Mouse (Mus musculus) CD4-positive, CD25-positive, alpha-beta regulatory T cell, adult 4 months (primary cell): ENCODE results near the gene Iqgap2. TPM values are rescaled to one million over a fixed set of nuclear protein-coding genes. Genes with fewer than 3 reads are reported as not detected.
A peak's percentile ranks its signal among the peaks of the same experiment; 100 is the strongest.

Experiments used
- ATAC-seq: one replicate; pipeline ENCODE4 v1.8.0; 2017
- polyA plus RNA-seq, 2 experiments: library from polyadenylated mRNA; unstranded; fragments of 100-300 nt; shearing (Covaris generic); gene quantifications; one replicate each; pipeline ENCODE4 v1.2.1; 2017

The Iqgap2 gene
- polyA plus RNA-seq, 2 experiments from 2014 or later: 14.2 to 14.7 TPM

GRCm38 (mm10) chr13:95703376-95703775 is 188.3 kb downstream of the Iqgap2 start:
- no peak for ATAC-seq

- ATAC-seq: no peak
Observed at GRCm38 (mm10) chr13:95697874-95698273, 193.8 kb downstream of the Iqgap2 start.

DNA sequence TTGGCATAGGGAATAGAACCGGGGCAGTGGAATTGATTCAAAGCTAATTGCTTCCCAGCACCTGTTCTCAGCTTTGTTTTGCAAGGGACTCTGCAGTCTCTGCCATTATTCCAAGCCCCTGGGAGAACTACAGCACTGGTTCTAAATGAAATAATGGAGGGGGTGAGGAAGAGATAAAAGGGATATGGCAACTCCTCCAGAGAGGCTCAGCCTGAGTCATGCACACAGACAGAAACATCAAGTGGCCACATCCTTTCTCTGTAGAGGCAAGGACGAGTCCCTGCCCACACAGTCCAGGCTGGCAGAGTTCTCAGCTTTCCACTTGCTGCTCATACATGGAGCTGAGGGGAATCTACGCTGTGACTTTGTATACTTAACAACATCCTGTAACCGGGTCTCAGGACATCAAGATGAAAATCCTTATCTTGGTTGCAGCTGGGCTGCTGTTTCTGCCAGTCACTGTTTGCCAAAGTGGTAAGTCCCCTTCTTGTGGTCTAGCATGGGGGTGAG is 195.0 kb downstream of the Iqgap2 start, which contains the start of gene F2rl2:
F2rl2 (plus strand) TSS at position 200 of the 510 bp plus-strand sequence.
- ATAC-seq: peak; percentile 89

- no peak for ATAC-seq
Observed at GRCm38 (mm10) chr13:95696120-95696653, 195.5 kb downstream of the Iqgap2 start.

GRCm38 (mm10) chr13:95692201-95692600 is 199.5 kb downstream of the Iqgap2 start:
- ATAC-seq: no peak

GRCm38 (mm10) chr13:95688576-95688975 is 203.1 kb downstream of the Iqgap2 start:
- no peak for ATAC-seq

GRCm38 (mm10) chr13:95685736-95686135 is 206.0 kb downstream of the Iqgap2 start:
- peak; percentile 88 for ATAC-seq

DNA sequence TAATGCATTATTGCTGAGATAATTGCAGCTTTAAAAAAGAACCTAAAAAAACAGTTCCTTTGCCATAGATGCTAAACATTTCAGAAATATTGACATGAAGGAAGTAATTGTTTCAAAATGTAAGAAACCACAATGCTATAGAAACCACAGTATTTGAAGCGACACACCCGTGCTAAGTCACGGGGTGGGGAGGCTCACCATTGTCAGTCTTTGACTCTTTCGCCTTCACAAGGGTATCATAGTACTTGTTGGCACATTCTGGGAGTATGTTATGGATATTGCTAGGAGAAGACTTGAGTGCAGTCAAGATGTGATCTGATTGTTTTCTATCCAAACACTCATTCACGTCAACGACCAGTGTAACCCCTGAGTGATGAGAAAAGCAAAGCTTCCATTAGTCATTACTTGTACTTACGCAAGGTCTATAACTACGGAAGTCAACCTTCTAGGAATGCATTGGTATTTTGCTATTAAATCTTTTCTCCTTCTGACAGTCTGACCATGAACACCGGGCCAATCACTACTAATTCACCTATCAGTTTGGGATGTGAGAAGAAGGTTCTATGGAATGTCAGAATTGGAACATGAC is 207.0 kb downstream of the Iqgap2 start:
- peak; percentile 16 for ATAC-seq

- ATAC-seq: no peak
Observed at GRCm38 (mm10) chr13:95679491-95679941, 212.2 kb downstream of the Iqgap2 start.

DNA sequence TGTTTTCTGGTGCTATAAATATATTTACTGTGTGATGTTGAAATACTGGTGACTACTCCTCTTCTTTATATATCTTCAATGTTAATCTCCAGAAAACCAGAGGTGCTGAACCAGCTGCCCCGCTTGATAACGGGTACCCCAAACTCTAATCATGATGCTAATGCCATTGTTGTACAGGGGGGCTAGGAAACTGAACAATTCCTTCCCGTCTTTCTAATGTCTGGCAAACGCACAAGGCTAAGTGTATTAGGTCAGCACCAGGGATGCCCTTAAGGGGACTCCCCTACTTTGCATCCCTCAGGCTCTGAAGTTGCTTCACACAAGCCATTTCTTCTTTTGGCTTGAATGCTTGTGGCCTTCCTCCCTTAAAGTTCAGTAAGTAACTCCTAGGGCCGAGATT is 212.6 kb downstream of the Iqgap2 start:
- no peak for ATAC-seq

DNA sequence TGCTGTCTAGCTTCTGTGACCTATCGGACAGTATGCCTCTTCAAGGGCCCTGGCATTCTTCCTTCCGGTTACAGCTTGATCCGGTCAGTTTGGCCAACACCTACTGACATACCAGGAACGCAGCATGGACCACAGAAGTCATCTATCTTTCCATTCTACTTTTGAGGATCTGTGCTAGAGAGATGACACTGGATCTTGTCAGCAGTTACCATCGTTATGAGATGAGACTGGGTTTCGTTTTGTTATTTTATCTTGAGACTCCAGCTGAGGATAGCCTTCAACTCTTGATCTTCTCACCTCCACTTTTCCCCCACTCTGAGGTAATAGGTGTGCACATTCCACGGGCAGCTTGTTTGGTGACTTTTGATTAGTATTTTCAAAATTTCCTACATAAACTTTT is 219.3 kb downstream of the Iqgap2 start:
- ATAC-seq: no peak

DNA sequence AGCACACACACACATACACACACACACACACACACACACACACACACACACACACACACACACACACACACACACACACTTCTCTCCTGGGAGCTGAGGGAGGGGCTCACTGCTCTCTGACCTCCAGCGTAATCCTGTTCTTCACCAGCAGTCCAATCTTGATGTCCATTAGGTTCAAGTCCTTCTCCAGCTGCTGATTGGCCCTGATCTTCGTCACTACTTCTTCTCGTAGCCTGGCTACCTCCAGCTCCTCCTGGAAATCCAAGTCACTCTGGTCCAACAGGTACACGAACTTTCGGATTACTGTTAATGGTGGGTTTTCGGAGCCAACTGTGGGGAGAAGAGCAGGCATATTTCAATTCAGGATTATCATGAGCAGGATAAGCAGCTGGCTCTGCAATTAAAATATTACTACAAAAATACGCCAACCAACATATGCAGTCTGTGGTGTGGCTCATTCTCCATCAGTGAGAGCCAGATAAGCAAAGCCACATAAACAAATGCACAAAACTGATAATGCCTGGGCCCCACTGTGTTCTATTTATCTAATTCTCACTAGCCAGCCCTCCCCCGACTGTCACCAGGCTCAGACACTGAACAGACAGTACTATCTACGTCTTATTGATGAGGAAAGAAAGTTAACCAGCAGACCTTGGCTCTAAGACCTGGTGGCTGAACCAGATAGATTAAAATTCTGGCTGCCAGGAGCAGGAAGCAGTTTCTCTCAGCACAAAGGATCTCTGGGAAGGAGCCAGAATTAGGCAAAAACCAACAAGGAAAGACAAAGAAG is 220.4 kb downstream of the Iqgap2 start:
- no peak for ATAC-seq

- no peak for ATAC-seq
Observed at GRCm38 (mm10) chr13:95670534-95670933, 221.2 kb downstream of the Iqgap2 start.

DNA sequence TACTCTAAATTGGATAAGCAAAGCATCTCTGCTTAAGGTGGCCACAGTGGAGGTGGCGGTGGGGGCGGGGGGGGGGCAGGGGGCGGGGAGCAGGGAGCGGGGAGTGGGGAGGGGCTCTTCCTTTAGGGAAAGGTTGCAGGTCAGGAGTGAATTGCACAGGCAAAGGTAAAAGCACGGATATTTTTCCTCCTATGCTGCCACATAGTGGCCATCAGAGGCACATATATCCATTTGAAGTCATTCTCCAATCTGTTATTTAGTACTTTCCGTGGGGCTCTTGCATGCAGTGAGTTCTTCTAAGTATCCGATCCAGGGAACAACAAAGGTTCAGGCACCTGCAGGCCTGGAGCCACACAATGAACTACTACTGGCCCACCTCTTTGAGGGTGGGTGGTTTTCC is 224.5 kb downstream of the Iqgap2 start:
- no peak for ATAC-seq

DNA sequence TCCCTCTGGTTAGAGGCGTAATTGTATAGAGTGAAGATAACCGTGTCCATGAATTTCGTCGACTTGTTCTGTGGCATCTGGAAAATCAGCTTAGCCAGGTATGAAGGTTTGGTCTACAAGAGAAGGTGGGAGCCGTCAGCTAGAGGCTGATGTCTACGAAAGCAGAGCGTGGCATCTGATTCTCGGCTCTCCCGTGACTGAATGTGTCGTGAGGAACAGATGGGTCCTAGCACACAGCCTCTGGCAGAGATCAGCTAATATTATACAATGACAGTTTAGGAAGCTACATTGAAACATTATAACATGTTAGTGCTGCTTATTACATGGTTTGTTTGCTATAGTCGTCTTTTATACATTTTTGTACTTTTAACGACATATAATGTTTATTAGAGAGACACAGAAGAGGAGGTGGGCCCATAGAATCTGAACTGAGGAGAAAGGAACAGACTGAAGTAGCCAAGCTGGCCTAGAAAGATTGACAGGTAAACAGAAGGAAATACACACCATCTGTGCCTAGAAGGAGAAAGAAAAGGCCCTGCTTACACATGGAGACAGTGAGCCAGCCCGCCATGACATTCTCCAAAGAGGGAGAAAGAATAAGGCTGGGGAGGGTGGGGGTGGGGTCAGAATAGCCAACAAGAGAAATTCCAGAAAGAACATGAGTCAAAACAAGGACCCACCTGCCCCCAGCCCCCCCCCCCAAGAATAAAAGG is 225.9 kb downstream of the Iqgap2 start:
- no peak for ATAC-seq

DNA sequence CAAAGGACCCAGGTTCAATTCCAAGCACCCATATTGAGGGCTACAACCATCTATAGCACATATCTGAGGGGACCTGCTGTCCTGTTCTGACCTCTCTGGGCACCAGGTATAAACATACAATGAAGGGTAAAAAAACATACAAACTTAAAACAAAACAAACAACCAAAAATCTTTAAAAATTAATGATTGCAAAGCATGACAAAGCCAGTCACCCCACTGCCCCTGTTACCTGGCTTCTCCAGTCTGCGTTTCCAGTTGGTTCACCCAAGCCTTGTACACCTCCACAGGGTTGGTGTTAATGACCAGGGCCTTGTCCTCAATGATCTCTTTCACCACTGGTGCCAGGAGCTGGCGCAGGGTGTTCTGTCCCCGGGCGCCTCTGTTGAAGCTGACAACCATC is 227.9 kb downstream of the Iqgap2 start:
- ATAC-seq: no peak

DNA sequence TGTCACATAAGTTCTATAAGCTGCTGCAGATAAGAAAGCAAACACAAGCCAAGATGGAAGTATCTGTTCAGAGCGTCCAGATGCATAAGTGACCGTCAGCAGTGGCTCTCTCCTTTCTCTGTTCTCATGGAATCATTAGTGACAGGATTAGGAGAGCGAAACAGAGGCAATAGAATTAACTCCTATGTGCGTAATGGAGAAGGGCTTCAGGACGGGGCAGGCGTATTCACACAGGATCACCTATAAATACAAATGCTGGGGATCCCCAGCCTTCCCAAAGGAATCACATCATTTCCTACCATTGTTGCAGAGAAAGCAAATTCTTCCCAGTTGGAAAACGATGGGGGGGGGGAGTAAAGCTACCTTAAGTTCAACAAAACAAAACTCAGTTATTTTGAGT is 232.3 kb downstream of the Iqgap2 start:
- no peak for ATAC-seq

GRCm38 (mm10) chr13:95657171-95657570 is 234.6 kb downstream of the Iqgap2 start:
- ATAC-seq: peak; percentile 32

GRCm38 (mm10) chr13:95655284-95655683 is 236.4 kb downstream of the Iqgap2 start:
- no peak for ATAC-seq

DNA sequence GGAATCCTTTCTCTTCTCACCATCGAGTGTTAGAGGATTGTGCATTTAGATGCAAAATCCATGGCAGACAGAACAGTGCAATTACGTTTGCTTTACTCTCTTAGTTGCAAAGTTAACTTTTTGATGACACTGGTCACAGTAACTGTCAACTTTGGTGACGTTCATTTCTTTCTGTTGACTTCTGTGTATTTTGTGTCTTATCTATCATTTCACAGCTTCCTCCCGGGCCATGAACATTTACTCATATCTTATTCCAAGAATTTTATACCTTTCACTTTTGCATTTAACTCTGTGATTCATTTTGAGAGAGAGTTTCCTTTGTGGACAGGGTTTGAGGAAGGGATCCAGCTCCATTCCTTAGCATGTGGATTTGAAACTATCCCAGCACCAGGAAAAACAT is 238.0 kb downstream of the Iqgap2 start:
- ATAC-seq: no peak

DNA sequence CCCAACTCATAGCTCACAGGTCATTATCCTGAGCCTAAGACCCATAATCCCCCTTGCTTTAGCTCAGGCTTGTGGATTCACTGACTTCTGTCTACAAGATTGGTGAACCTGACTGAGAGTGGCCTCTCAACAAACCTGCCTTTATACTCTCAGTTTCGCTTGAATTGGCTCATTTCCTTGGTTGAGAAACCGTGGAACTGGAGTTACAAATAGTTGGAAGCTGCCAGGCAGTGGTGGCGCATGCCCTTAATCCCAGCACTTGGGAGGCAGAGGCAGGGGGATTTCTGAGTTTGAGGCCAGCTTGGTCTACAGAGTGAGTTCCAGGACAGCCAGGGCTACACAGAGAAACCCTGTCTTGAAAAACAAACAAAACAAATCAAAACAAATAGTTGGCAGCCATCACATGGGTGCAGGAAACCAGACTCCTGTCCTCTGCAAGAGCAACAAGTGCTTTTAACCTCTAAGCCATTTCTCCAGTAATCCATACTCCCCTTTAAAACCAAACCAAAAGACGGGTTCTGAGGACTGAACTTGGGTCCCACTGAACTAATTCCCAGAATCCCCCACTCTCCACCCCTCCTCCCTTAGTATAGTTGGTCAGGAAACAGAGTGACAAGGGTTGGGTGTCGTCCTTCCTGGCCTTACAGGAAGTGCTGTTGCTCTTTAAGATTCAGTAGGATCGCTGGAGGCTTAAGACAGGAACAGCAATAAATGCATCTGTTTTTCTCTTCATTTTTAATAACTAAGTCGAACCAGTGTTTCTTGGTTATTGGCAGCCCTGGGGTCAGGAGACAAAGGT is 239.7 kb downstream of the Iqgap2 start:
- ATAC-seq: peak; percentile 67

GRCm38 (mm10) chr13:95649941-95650340 is 241.8 kb downstream of the Iqgap2 start:
- no peak for ATAC-seq
